Mouse (Mus musculus) heart, postnatal 0 days (tissue): ENCODE results near the gene Il11. TPM values are rescaled to one million over a fixed set of nuclear protein-coding genes. Genes with fewer than 3 reads are reported as not detected.
"Not testable (repeated sequence)": the region's sequence is repeated elsewhere in the genome, so short reads cannot be mapped to it uniquely, and the experiment has no call there.

Experiments
- ATAC-seq: fragments of 200-750 bp; cut with Nextera tagmentation; 2 replicates; pipeline ENCODE4 v1.8.0; 2017; ENCODE audit warnings: low read depth, moderate number of reproducible peaks, moderate library complexity; ENCODE audit not compliant: insufficient read depth
- DNase-seq: peaks from one replicate; pipeline ENCODE4 v3.0.0-alpha.2; 2016; ENCODE audit warnings: low spot score
- H3K27ac ChIP-seq: fragments of 300-500 bp; sonication (generic); 2 replicates; pipeline ENCODE4 v1.5.1; 2014; ENCODE audit warnings: low read depth, mild to moderate bottlenecking
- H3K27me3 ChIP-seq: fragments of 300-500 bp; sonication (generic); 2 replicates; pipeline ENCODE4 v1.6.1; 2014; ENCODE audit warnings: low read length, mixed read lengths; ENCODE audit not compliant: control insufficient read depth, insufficient read depth
- H3K36me3 ChIP-seq: fragments of 300-500 bp; sonication (generic); replicated peaks from 2 replicates; pipeline ENCODE4 v1.6.1; 2014; ENCODE audit warnings: low read length, mixed read lengths; ENCODE audit not compliant: control insufficient read depth, insufficient read depth
- H3K4me1 ChIP-seq: fragments of 300-500 bp; sonication (generic); 2 replicates; pipeline ENCODE4 v1.6.1; 2014; ENCODE audit warnings: antibody characterized with exemption; ENCODE audit not compliant: control insufficient read depth, insufficient read depth
- H3K4me2 ChIP-seq: fragments of 300-500 bp; sonication (generic); 2 replicates; pipeline ENCODE4 v1.6.1; 2014; ENCODE audit warnings: low read depth, mild to moderate bottlenecking, low read length, moderate library complexity
- H3K4me3 ChIP-seq: fragments of 300-500 bp; sonication (generic); 2 replicates; pipeline ENCODE4 v1.5.1; 2014; ENCODE audit warnings: low read depth, low read length
- H3K9ac ChIP-seq: fragments of 300-500 bp; sonication (generic); replicated peaks from 2 replicates; pipeline ENCODE4 v1.6.1; 2014; ENCODE audit warnings: low read depth, low read length, mixed read lengths
- H3K9me3 ChIP-seq: fragments of 300-500 bp; sonication (generic); replicated peaks from 2 replicates; pipeline ENCODE4 v1.6.1; 2016; ENCODE audit warnings: low read length; ENCODE audit not compliant: control insufficient read depth
- CTCF ChIP-seq: IDR thresholded peaks from 2 replicates; pipeline ENCODE4 v1.5.1; 2016; ENCODE audit warnings: antibody characterized with exemption, control low read depth, low read depth
- EP300 ChIP-seq: IDR thresholded peaks from 2 replicates; pipeline ENCODE4 v1.6.1; 2016; ENCODE audit warnings: antibody characterized with exemption, low read depth
- WGBS: fragments of 180-500 bp; shearing (Covaris S2); extraction: QIAGEN DNeasy Blood & Tissue Kit; methylation state at CpG from one replicate; pipeline ENCODE4 v1.1.7; 2014; 5-methylcytosine and 5-hydroxymethylcytosine counted together
- polyA plus RNA-seq: library from polyadenylated mRNA; unstranded; fragments of >200 nt; fragmentation: Nextera tagmentation; extraction: Ambion mirVana; gene quantifications from 2 replicates; pipeline ENCODE4 v1.2.1, GENCODE M21; 2015
- total RNA-seq: library from RNA; depleted of rRNA; stranded (reverse); fragments of >200 nt; gene quantifications from 2 replicates; pipeline ENCODE4 v1.2.3, GENCODE M21; 2014; ENCODE audit warnings: low replicate concordance

Gene Il11
- total and polyA plus RNA-seq, 2 experiments from 2014 or later = not detected

GRCm38 (mm10) chr7:4816559-4816958 is 33.9 kb upstream of the Il11 start:
- Histone ChIP-seq H3K27me3 (no peaks in the 10 kb centered on the region), H3K9ac (no peak overlapping the region), H3K4me1 (0 out of 2 replicates have a peak, but pooled peaks cover 6% of the 10 kb centered on the region), H3K4me3 (no peak overlapping the region), H3K9me3 (no peaks in the 10 kb centered on the region), H3K27ac (peak overlapping the region; percentile 55), H3K36me3 (no peaks in the 10 kb centered on the region), H3K4me2 (no peak overlapping the region)
- TF ChIP-seq CTCF = no peak
- TF ChIP-seq EP300 = peak; percentile 74; the same call in 1 of the 2 replicates
- DNase-seq = peak; percentile 51
- ATAC-seq = no peak

GRCm38 (mm10) chr7:4813105-4813791 is 30.6 kb upstream of the Il11 start:
- Histone ChIP-seq H3K4me3 (peak overlapping the region; percentile 97), H3K27me3 (no peaks in the 10 kb centered on the region), H3K9ac (peak overlapping the region; percentile 43; the same call in 1 of the 2 replicates), H3K27ac (peak overlapping the region; percentile 94), H3K36me3 (peaks cover 19% of the 10 kb centered on the region), H3K4me1 (peaks cover 18% of the 10 kb centered on the region), H3K4me2 (peak overlapping the region; percentile 67), H3K9me3 (no peaks in the 10 kb centered on the region)
- WGBS = 24% methylated on average over 8 of the region's 8 CpGs
- no peak for TF ChIP-seq CTCF
- ATAC-seq (no peak), DNase-seq (no peak)

DNA sequence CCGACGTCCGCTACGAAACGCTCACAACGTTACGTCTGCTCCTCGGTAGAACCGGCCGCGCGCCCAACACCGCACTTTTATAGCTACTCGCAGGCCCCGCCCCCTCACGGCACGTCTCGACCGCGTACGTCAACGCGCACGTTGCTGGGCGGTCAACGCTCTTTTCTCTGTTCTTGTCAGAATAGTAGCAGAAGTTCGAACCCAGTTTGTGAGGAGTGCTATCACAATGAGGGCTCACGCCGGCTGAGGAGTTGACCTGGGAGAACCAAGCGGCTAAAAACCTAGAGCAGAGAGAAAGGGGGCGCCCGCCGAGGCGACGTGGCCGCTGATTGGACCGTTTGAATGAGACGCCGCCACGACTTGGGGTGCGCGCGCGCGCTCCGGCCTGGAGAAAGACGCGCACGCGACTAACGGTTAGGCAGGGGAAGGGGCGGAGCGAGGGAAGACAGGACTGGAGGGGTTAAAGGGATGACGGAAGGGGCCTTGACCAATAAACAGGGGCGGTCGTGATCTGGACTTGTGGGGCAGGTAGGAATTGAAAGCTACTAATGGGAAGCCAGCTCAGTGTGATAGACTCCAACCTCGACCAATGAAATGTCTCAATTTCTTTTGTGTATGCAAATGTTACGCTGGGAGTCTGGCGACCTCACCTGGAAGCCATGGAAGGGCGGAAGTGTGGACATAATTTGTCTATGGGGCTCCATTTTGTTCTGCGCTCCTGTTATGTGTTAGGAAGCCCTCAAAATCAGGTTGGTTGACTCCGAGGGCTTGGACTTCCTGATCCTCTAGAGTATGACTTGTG is 29.8 kb upstream of the Il11 start, which contains the start of gene Ube2s:
Gene Ube2s, minus strand, starts transcription at position 288 of the 802 bp plus-strand sequence.
- no peaks in the 10 kb centered on the region for H3K9me3 ChIP-seq
- H3K4me1 ChIP-seq = peaks cover 18% of the 10 kb centered on the region
- H3K27me3 ChIP-seq = no peaks in the 10 kb centered on the region
- DNase-seq (peak; percentile 100), ATAC-seq (peak; percentile 98)
- WGBS = under 1% methylated on average over 62 of the region's 62 CpGs
- H3K4me3 ChIP-seq = peak within 1 kb of the TSS; percentile 97
- peak within 1 kb of the TSS; percentile 90 for H3K4me2 ChIP-seq
- TF ChIP-seq CTCF (peak; percentile 31; the same call in 1 of the 2 replicates), EP300 (no peak)
- peaks cover 22% of the 10 kb centered on the region for H3K36me3 ChIP-seq
- H3K9ac ChIP-seq = peak within 1 kb of the TSS; percentile 96
- peak within 1 kb of the TSS; percentile 94 for H3K27ac ChIP-seq

DNA sequence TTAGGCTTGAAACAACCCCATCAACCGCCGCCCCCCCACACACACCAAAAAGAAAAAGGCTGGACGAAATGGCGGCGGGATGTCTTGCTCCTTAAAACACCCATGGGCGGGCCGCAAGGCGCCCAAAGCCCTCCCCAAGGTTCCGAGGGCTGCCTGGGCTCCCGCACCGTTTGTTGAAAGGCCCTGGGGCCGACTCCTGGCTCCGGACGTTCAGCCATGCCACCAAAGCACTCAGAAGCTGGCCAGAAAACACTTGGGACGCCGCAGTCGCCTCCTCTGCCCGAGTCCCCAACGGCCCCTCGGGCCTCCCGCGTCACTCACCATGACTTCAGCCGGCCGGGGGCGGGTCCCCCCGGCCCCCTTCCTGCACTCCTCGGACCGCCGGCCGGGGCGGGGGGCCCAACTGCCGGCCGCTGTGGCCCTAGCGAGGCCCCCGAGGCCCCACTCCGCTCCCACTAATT is 29.2 kb upstream of the Il11 start:
- no peaks in the 10 kb centered on the region for H3K27me3 ChIP-seq
- DNase-seq (no peak), ATAC-seq (peak; percentile 9)
- peaks cover 28% of the 10 kb centered on the region for H3K36me3 ChIP-seq
- peak overlapping the region; percentile 96 for H3K9ac ChIP-seq
- peaks cover 18% of the 10 kb centered on the region for H3K4me1 ChIP-seq
- peak overlapping the region; percentile 90 for H3K4me2 ChIP-seq
- peak overlapping the region; percentile 97 for H3K4me3 ChIP-seq
- under 1% methylated on average over 28 of the region's 36 CpGs for WGBS
- peak overlapping the region; percentile 94 for H3K27ac ChIP-seq
- no peaks in the 10 kb centered on the region for H3K9me3 ChIP-seq
- TF ChIP-seq CTCF (no peak), EP300 (no peak)

- Histone ChIP-seq H3K36me3 (peaks cover 36% of the 10 kb centered on the region), H3K27ac (peak overlapping the region; percentile 94; the same call in 1 of the 2 replicates), H3K9ac (peak overlapping the region; percentile 96), H3K4me3 (peak overlapping the region; percentile 97), H3K4me1 (peaks cover 18% of the 10 kb centered on the region), H3K4me2 (peak overlapping the region; percentile 90)
- ATAC-seq, H3K9me3 ChIP-seq, DNase-seq, H3K27me3 ChIP-seq: not testable (repeated sequence)
- 32% methylated on average over 10 of the region's 10 CpGs for WGBS
These were observed 28.5 kb upstream of the Il11 start for GRCm38 (mm10) chr7:4811131-4811530.
